Mouse (Mus musculus) cortical plate, adult 2 months (tissue): ENCODE results near the gene Krt79.

Experiments used
- CTCF ChIP-seq: fragments of 200-500 bp; IDR thresholded peaks from 2 replicates; pipeline ENCODE4 v1.5.1; 2011; ENCODE audit warnings: mild to moderate bottlenecking, control low read depth, low read length; ENCODE audit not compliant: insufficient read depth; ENCODE audit errors: extremely low read depth
- POLR2A ChIP-seq: fragments of 200-500 bp; IDR thresholded peaks from 2 replicates; pipeline ENCODE4 v1.6.1; 2011; ENCODE audit warnings: mild to moderate bottlenecking, low read length, control low read depth; ENCODE audit not compliant: insufficient read depth; ENCODE audit errors: extremely low read depth

GRCm38 (mm10) chr15:101933024-101933423 lies 7.1 kb downstream of the Krt79 start:
- no peak for TF ChIP-seq POLR2A
- TF ChIP-seq CTCF: no peak
